Mouse (Mus musculus): ENCODE measurements around the gene Ms4a12.

DNA sequence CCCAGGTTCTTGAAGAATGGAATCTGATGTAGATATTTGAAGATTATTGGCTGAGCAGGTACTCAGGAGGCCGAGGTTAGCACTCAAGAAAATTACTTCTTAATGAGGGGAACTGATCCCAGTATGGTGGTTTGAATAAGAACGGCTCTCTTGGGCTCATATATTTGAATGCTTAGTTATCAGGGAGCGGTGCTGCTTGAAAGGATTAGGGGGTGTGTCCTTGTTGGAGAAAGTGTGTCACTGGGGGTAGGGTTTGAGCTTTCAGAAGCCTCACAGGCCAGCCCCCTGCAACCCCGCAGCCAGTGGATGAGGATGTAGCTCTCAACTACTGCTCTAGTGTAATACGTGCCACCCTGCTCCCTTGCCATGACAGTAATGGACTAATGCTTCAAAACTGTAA lies 10.3 kb upstream of the Ms4a12 start:
- TF ChIP-seq CTCF (conservative IDR thresholded peaks at IDR 0.05; ENCODE audit: insufficient read depth, insufficient read length, low read depth, low read length) (no peak), POLR2A (IDR thresholded peaks at IDR 0.05; ENCODE audit: low read depth, low read length) (no peak)

Measured in kidney, adult 2 months (tissue).